Mouse (Mus musculus) frontal cortex, adult 2 months (tissue): Measurements from ENCODE around the gene B3galnt1. TPM values are rescaled to one million over a fixed set of nuclear protein-coding genes. Genes with fewer than 3 reads are reported as not detected.

ENCODE experiments used
- DNase-seq, 2 experiments: peaks; one replicate each; pipeline ENCODE4 v3.0.0; 2022; ENCODE audit warnings: low spot score in 1 of 2; ENCODE audit errors: extremely low spot score in 1 of 2
- polyA plus RNA-seq: library from polyadenylated mRNA; depleted of rRNA; stranded (reverse); fragments of >200 nt; gene quantifications from 2 replicates; pipeline ENCODE4 v1.2.3, GENCODE M21; 2012; rRNA removed

The B3galnt1 gene
- polyA plus RNA-seq, 1 experiment, result 45.7 TPM

GRCm38 (mm10) chr3:69524356-69525071 is 74.2 kb downstream of the B3galnt1 start:
- no peak for DNase-seq

Other genes with a start within 250 kb of the B3galnt1 start
- gene Nmd3, start 123.0 kb upstream of the B3galnt1 start, polyA plus RNA-seq, result 25.7 and 26.9 TPM in 2 replicates